Mouse (Mus musculus): ENCODE results near the gene Atp13a2. TPM values are rescaled to one million over a fixed set of nuclear protein-coding genes. Genes with fewer than 3 reads are reported as not detected.

Gene Atp13a2
- polyA plus RNA-seq, 1 experiment from 2014 or later = 30.6 TPM

DNA sequence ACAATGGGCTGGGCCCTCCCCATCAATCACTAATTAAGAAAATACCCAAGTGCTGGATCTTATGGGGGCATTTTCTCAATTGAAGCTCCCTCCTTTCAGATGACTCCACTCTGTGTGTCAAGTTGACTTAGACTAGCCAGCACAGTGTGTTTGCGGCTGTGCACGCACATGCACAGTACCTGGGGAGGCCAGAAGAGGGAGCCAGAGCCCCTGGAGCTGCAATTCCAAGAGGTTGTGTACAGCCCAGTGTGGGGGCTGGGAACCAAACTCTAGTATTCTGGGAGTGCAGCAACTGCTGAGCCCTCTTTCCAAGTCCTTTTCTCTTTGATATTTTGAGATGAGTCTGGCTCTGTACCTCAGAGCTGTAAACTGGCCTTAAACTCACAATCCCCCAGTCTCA, 5.1 kb upstream of the Atp13a2 start:
- TF ChIP-seq CTCF (IDR thresholded peaks at IDR 0.05; ENCODE audit: low read depth) = peak; percentile 46
- Histone ChIP-seq H3K36me3 (ENCODE audit: insufficient read depth, low read length) (peaks cover 17% of the 10 kb centered on the region), H3K4me1 (replicated peaks; ENCODE audit: insufficient read depth, low read length) (no peaks in the 10 kb centered on the region), H3K9ac (ENCODE audit: low read depth, low read length) (no peak overlapping the region), H3K9me3 (replicated peaks; ENCODE audit: low read length) (no peaks in the 10 kb centered on the region), H3K27ac (no peak overlapping the region), H3K27me3 (ENCODE audit: insufficient read depth, low read length) (no peaks in the 10 kb centered on the region), H3K4me2 (ENCODE audit: low read length) (no peak overlapping the region), H3K4me3 (replicated peaks; ENCODE audit: low read depth, low read length) (no peak overlapping the region)
- DNase-seq (ENCODE audit: low spot score) = no peak
- ATAC-seq (replicated peaks; ENCODE audit: low FRiP score, low read depth) = no peak
- WGBS = 91% methylated on average over 2 of the region's 2 CpGs

- TF ChIP-seq CTCF (IDR thresholded peaks at IDR 0.05; ENCODE audit: low read depth) = no peak
- no peak for ATAC-seq (replicated peaks; ENCODE audit: low FRiP score, low read depth)
- no peak overlapping the region for H3K4me2 ChIP-seq (ENCODE audit: low read length)
- no peak overlapping the region for H3K9ac ChIP-seq (ENCODE audit: low read depth, low read length)
- H3K36me3 ChIP-seq (ENCODE audit: insufficient read depth, low read length) = peaks cover 12% of the 10 kb centered on the region
- H3K4me3 ChIP-seq (replicated peaks; ENCODE audit: low read depth, low read length) = no peak overlapping the region
- WGBS = 35% methylated on average over 4 of the region's 4 CpGs
- DNase-seq (ENCODE audit: low spot score) = no peak
- no peaks in the 10 kb centered on the region for H3K27me3 ChIP-seq (ENCODE audit: insufficient read depth, low read length)
- 0 out of 2 replicates have a peak overlapping the region, but pooled peaks have one; percentile 22 for H3K27ac ChIP-seq
- H3K4me1 ChIP-seq (replicated peaks; ENCODE audit: insufficient read depth, low read length) = 0 out of 2 replicates have a peak, but pooled peaks cover 4% of the 10 kb centered on the region
- H3K9me3 ChIP-seq (replicated peaks; ENCODE audit: low read length) = no peaks in the 10 kb centered on the region
These were observed 3.9 kb upstream of the Atp13a2 start for GRCm38 (mm10) chr4:140982808-140983207.

DNA sequence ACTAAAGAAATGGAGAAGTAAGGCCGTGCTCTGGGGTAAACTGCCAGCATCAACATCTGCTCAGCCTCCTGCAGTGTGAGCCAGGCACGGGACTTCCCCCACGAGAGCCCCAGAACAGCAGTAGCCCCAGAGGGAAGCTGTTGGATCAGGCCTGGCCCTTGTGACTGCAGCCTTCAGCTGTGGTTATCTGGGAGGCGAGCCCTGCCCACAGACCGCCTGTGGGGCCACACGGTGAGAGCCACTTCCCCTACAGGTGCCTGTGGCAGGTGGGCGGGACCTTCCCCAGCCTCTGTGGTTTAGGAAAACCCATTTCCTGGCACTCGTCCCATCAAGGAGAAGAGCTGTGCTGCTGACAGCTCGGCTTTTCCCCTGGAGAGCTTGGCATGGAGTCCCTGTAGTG, 3.2 kb upstream of the Atp13a2 start:
- H3K36me3 ChIP-seq (ENCODE audit: insufficient read depth, low read length) = peaks cover 12% of the 10 kb centered on the region
- H3K27me3 ChIP-seq (ENCODE audit: insufficient read depth, low read length) = no peaks in the 10 kb centered on the region
- H3K4me1 ChIP-seq (replicated peaks; ENCODE audit: insufficient read depth, low read length) = 0 out of 2 replicates have a peak, but pooled peaks cover 5% of the 10 kb centered on the region
- DNase-seq (ENCODE audit: low spot score) = no peak
- WGBS = 13% methylated on average over 9 of the region's 9 CpGs
- H3K4me2 ChIP-seq (ENCODE audit: low read length) = no peak overlapping the region
- no peak for TF ChIP-seq CTCF (IDR thresholded peaks at IDR 0.05; ENCODE audit: low read depth)
- H3K4me3 ChIP-seq (replicated peaks; ENCODE audit: low read depth, low read length) = no peak overlapping the region
- no peaks in the 10 kb centered on the region for H3K9me3 ChIP-seq (replicated peaks; ENCODE audit: low read length)
- ATAC-seq (replicated peaks; ENCODE audit: low FRiP score, low read depth) = no peak
- no peak overlapping the region for H3K9ac ChIP-seq (ENCODE audit: low read depth, low read length)
- H3K27ac ChIP-seq = peak overlapping the region; percentile 22; the same call in 1 of the 2 replicates

DNA sequence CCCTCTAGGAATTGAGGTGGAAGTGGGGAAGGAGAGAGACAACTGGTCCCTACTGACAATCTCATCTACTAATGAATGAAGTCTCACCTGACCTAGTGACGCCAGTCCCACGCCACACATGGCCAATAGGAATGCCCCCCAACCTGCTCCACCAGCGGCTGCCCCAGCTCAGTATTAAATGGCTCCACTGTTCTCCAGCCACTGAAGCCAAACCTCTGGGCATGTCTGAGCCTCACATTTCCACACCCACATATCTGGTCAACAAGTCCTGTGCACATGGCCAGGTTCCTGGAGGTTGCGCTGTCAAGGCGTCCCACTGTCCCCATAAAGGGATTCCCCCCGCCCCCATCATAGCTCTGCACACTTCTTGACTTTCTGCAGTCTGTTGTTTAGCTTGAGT, 2.1 kb upstream of the Atp13a2 start:
- TF ChIP-seq CTCF (IDR thresholded peaks at IDR 0.05; ENCODE audit: low read depth) = no peak
- Histone ChIP-seq H3K36me3 (ENCODE audit: insufficient read depth, low read length) (peaks cover 3% of the 10 kb centered on the region), H3K4me3 (replicated peaks; ENCODE audit: low read depth, low read length) (no peak overlapping the region), H3K27me3 (ENCODE audit: insufficient read depth, low read length) (no peaks in the 10 kb centered on the region), H3K4me1 (replicated peaks; ENCODE audit: insufficient read depth, low read length) (0 out of 2 replicates have a peak, but pooled peaks cover 10% of the 10 kb centered on the region), H3K9me3 (replicated peaks; ENCODE audit: low read length) (no peaks in the 10 kb centered on the region), H3K27ac (no peak overlapping the region), H3K4me2 (ENCODE audit: low read length) (no peak overlapping the region), H3K9ac (ENCODE audit: low read depth, low read length) (no peak overlapping the region)
- DNase-seq (ENCODE audit: low spot score) (no peak), ATAC-seq (replicated peaks; ENCODE audit: low FRiP score, low read depth) (no peak)
- 83% methylated on average over 6 of the region's 6 CpGs for WGBS

DNA sequence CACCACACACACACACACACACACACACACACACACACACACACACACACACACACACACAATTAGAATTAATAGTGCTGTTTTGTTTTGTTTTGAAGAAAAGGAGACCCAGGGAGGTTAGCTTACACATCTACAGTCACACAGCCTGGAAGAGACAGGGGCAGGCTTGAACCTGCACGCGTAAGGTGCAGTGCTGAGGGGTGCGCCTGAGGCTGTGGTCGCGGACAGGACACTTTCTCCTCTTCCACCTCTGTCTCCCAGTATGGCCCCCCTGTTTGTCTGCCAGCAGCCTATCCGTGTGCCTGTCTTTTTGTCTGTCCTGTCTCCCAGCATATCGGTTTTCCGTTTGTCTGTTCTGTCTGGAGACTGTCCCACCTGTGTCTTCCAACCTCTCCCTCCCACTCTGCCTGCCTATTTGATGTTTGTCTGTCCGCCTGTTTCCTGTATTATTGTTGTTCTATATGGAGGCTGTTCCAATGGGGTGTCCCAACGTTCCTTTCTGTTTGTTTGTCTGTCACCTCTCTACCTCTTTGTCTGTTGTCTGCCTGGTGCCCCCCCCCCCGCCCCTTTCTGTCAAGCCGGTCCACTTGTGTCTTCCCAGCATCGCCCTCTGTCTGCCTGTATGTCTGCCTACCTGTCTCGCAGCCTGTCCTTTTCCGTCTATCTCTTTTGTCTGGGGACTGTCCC, 506 bp upstream of the Atp13a2 start:
- no peak overlapping the region for H3K27ac ChIP-seq
- H3K4me2 ChIP-seq (ENCODE audit: low read length) = peak overlapping the region; percentile 79
- peak; percentile 42 for TF ChIP-seq CTCF (IDR thresholded peaks at IDR 0.05; ENCODE audit: low read depth)
- no peaks in the 10 kb centered on the region for H3K9me3 ChIP-seq (replicated peaks; ENCODE audit: low read length)
- WGBS = 28% methylated on average over 15 of the region's 15 CpGs
- no peaks in the 10 kb centered on the region for H3K36me3 ChIP-seq (ENCODE audit: insufficient read depth, low read length)
- 0 out of 2 replicates have a peak, but pooled peaks cover 10% of the 10 kb centered on the region for H3K4me1 ChIP-seq (replicated peaks; ENCODE audit: insufficient read depth, low read length)
- ATAC-seq (replicated peaks; ENCODE audit: low FRiP score, low read depth) (no peak), DNase-seq (ENCODE audit: low spot score) (peak; percentile 15)
- H3K4me3 ChIP-seq (replicated peaks; ENCODE audit: low read depth, low read length) = peak overlapping the region; percentile 83
- H3K9ac ChIP-seq (ENCODE audit: low read depth, low read length) = no peak overlapping the region
- H3K27me3 ChIP-seq (ENCODE audit: insufficient read depth, low read length) = no peaks in the 10 kb centered on the region

DNA sequence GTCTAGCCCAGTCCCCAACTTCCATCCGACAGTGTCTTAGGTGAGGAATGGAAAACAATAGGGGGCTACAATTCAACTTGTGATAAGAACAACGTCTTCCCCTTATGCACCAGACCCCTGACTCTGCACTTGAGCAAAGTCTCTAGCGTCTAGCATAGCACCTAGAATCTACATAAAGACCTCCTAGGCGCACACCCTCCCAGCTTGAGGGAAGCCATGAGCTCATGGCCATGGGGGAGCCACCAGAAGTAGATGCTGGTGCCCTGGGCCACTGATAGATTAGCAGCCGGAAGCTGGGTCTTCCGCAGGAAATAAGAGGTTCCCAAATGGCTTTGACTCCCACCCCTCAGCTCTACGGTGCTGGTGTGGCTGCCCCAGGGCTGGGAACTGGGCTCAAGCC, 803 bp downstream of the Atp13a2 start:
- peak overlapping the region; percentile 75 for H3K9ac ChIP-seq (ENCODE audit: low read depth, low read length)
- WGBS = 15% methylated on average over 7 of the region's 7 CpGs
- no peak for TF ChIP-seq CTCF (IDR thresholded peaks at IDR 0.05; ENCODE audit: low read depth)
- ATAC-seq (replicated peaks; ENCODE audit: low FRiP score, low read depth) (no peak), DNase-seq (ENCODE audit: low spot score) (no peak)
- H3K27ac ChIP-seq = no peak overlapping the region
- H3K27me3 ChIP-seq (ENCODE audit: insufficient read depth, low read length) = no peaks in the 10 kb centered on the region
- no peaks in the 10 kb centered on the region for H3K9me3 ChIP-seq (replicated peaks; ENCODE audit: low read length)
- H3K4me1 ChIP-seq (replicated peaks; ENCODE audit: insufficient read depth, low read length) = 0 out of 2 replicates have a peak, but pooled peaks cover 10% of the 10 kb centered on the region
- H3K4me3 ChIP-seq (replicated peaks; ENCODE audit: low read depth, low read length) = peak overlapping the region; percentile 83
- H3K4me2 ChIP-seq (ENCODE audit: low read length) = peak overlapping the region; percentile 79
- H3K36me3 ChIP-seq (ENCODE audit: insufficient read depth, low read length) = peaks cover 6% of the 10 kb centered on the region; the same call in 1 of the 2 replicates
